Mouse (Mus musculus): ENCODE data around the gene Ebf1. TPM values are rescaled to one million over a fixed set of nuclear protein-coding genes. Genes with fewer than 3 reads are reported as not detected.

Gene Ebf1
- total RNA-seq, 2 experiments from 2014 or later = 10.0 to 13.8 TPM

GRCm38 (mm10) chr11:44617734-44618586 lies 843 bp downstream of the Ebf1 start:
- intact Hi-C loops (cut with DNase I) = loop anchor here (2.0 kb wide), 2 partner anchors 47 to 69 kb away; no protein-coding TSS in a partner anchor
- peak; percentile 23 for DNase-seq (ENCODE audit: low spot score)

DNA sequence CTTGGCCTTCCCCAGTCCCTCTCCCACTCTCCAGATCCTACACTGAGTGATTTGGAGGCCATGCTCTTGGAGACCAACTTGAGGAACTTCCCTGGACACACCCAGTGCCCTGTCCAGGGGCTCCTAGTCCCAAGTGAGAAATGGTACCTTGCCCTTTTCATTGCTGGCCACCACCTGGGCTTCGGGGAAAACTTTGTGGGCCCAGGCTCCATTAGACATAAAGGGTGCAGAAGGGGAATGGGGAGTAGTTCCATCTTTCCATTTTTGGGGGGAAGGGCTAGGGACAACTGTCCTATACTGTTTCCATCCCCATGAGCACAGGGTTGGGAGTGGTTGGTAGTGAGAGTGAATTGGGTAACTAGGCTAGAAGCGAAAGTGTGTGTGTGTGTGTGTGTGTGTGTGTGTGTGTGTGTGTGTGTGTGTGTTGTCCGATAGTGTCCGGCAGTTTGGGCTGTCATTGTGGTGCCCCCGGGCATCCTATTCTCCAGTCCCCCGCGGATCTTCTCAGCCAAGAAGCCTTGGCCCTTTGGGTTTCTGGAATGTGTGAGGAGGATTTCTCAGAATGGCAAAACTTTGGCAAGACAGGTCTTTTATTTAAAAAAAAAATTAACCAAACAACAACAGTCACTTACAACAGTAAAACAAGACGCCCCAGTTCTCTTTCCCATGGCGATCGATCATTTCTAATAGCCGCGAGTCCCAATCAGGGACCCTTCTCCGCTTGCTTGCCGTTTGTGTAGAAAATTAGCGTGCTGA lies 2.2 kb downstream of the Ebf1 start:
- intact Hi-C loops (cut with DNase I) = loop anchor here (2.0 kb wide), 2 partner anchors 45 to 67 kb away; no protein-coding TSS in a partner anchor

DNA sequence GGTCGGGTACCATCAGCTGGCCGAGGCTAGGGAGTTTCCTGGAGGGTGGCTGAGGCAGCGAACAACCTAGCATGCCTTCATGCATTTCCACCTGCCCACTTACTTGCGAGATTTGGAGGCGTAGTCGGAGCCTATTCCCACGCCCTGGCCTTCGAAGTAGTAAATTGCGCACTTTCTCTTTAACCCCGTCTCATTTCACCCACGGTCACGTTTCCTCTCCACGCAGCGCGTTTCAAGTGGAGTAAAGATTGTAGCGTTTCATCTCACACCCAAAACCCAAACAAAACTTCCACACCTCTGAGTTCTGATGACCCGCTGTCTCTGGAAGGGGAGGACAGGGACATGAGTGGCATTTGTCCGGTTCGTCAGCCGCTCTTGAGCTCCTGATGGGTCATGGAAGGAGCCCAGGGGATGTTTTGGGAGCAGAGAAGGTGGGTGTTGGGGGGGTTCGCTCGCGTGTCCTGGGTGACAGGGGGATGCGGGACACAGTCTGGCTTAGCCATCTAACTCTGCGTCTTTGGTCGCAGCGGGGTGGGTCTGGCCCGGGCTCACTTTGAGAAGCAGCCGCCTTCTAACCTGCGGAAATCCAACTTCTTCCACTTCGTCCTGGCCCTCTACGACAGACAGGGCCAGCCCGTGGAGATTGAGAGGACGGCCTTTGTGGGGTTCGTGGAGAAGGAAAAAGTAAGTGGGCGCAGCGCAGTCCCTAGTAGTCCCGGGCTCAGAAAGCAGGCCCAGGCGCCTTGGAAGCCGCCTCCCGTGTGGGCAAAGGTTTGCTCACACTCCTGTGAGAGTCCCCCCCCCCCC lies 3.0 kb downstream of the Ebf1 start:
- intact Hi-C loops (cut with DNase I) = loop anchor here (2.0 kb wide), 2 partner anchors 45 to 67 kb away; no protein-coding TSS in a partner anchor
- no peak for DNase-seq (ENCODE audit: low spot score)

More for the DNA sequence above, 2.2 kb downstream of the Ebf1 start:
- no peak for DNase-seq (ENCODE audit: low spot score)

- no peak for DNase-seq (ENCODE audit: low spot score)
- intact Hi-C loops (cut with DNase I) = loop anchor here (1.0 kb wide), 1 partner anchor 118 kb away; no protein-coding TSS in a partner anchor
These were observed 3.8 kb downstream of the Ebf1 start for GRCm38 (mm10) chr11:44620694-44621446.

DNA sequence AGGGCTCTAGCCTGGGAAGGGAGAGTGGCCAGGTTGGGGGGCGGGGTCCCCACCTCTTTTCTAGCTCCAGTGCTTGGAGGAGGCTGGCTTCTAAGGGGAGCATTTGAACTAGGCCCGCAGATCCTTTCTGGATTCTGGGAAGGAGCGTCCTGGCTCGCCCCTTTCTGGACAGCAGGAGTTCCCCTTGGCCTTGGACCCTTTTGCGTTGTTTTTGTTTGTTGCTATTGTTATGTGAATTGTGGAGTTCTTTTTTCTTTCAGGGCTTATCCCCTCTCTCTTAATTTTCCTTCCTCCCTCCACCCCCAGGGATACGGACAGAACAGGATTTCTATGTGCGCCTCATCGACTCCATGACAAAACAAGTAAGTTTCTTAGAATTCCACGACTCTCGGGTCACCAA lies 4.5 kb downstream of the Ebf1 start:
- DNase-seq (ENCODE audit: low spot score) = no peak
- intact Hi-C loops (cut with DNase I) = loop anchor here (1.0 kb wide), 1 partner anchor 118 kb away; no protein-coding TSS in a partner anchor

- intact Hi-C loops (cut with DNase I) = no loop called here
These were observed 5.1 kb downstream of the Ebf1 start for GRCm38 (mm10) chr11:44622023-44622731.

DNA sequence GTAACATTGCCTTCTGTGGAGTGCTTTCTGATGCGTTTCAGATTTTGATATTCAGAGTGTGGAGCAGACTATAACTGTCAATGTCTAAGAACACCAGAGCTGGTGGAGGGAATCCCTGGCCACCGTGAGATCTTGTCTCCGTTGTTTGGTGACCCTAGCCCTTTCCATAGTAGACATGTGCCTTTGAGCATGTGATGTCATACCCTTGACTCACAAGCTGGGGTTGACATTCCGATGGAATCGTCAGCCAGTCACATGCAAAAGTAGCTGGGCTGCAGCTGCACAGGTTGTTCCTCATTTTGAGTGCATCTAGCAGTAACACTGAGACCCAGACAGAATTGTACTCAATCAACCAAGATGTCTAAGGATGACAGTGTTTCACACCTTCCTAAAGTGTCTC lies 7.4 kb downstream of the Ebf1 start:
- no peak for DNase-seq (ENCODE audit: low spot score)
- intact Hi-C loops (cut with DNase I) = no loop called here

More at GRCm38 (mm10) chr11:44622023-44622731, 5.1 kb downstream of the Ebf1 start:
- DNase-seq (ENCODE audit: low spot score) = no peak

DNA sequence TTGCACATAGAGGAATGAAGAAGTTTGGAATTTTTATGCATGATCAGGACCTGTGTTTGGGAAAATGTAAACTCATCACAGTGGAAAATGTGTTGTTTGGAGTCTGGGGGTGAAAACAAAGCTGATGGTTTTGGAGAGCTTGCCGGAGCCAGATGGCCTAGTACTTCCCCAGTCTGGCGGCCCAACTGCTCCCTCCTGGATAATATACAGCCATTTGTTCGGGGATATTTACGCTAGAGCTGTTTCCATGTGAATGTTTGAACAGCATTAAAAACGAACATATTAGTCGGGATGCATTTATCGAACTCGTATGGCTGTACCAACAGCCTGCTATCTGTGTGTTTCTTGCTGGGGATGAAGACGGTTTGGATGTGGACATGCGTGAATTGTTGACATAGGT lies 8.9 kb downstream of the Ebf1 start:
- no peak for DNase-seq (ENCODE audit: low spot score)
- intact Hi-C loops (cut with DNase I) = no loop called here

- intact Hi-C loops (cut with DNase I) = no loop called here
- DNase-seq (ENCODE audit: low spot score) = no peak
These were observed 11.3 kb downstream of the Ebf1 start for GRCm38 (mm10) chr11:44628412-44628811.

GRCm38 (mm10) chr11:44632064-44632968 lies 15.2 kb downstream of the Ebf1 start:
- no peak for DNase-seq (ENCODE audit: low spot score)
- intact Hi-C loops (cut with DNase I) = no loop called here

DNA sequence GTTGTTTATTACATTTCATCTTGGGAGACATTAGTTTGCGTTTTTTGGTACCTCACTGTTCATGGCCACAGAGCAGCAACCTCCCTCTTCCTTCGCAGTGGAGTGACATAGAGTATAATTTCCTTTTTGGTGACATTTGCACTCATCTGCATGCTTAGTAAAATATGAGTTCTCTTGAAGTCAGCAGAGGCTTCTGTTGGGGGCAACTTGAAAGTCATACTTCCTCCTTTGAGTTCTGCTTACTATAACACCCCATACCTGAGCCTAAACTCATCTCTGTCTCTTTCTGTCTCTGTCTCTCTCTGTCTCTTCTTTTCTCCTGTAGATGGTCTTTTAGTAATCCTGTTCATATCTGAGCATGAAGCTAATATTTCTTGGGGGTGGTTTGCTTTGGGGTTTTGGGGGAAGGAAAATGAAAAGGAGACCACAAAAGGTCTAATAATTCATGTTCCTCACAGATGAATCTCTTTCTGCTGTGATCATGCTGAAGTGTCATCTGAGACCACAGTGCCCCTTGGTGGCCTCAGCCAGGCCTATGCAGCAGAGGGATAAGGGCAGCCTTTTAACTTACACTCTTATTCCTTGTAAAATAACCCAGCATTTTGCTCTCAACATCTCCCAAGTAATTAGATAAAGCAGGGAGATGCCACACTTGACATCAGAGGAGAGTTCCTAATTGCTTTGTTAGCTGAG lies 16.0 kb downstream of the Ebf1 start:
- intact Hi-C loops (cut with DNase I) = no loop called here
- no peak for DNase-seq (ENCODE audit: low spot score)

- intact Hi-C loops (cut with DNase I) = no loop called here
- no peak for DNase-seq (ENCODE audit: low spot score)
These were observed 17.6 kb downstream of the Ebf1 start for GRCm38 (mm10) chr11:44634552-44635193.

DNA sequence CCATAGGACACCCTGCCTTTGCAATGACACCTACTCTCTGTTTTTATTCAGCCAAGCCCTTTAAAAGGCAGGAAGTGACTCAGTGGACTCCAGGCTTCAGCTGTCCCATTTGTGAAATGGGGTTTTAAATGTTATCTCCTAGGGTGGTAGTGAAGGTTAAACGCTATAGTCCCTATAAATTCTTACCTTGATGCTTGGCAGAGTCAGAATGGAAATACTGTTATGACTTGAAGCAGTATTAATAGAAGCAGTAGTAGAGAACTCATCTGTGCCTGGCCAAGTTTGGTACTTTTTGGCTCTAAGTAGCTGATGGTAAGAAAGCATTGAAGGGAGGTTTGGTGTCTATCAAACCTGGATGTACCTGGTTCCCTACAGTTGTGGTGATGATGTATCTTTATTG lies 19.1 kb downstream of the Ebf1 start:
- intact Hi-C loops (cut with DNase I) = no loop called here
- no peak for DNase-seq (ENCODE audit: low spot score)

- intact Hi-C loops (cut with DNase I) = no loop called here
- no peak for DNase-seq (ENCODE audit: low spot score)
These were observed 21.2 kb downstream of the Ebf1 start for GRCm38 (mm10) chr11:44638193-44638754.

- DNase-seq (ENCODE audit: low spot score) = no peak
These were observed 24.4 kb downstream of the Ebf1 start for GRCm38 (mm10) chr11:44641496-44641895.

GRCm38 (mm10) chr11:44654340-44655019 lies 37.4 kb downstream of the Ebf1 start:
- no peak for DNase-seq (ENCODE audit: low spot score)
- intact Hi-C loops (cut with DNase I) = no loop called here

More at GRCm38 (mm10) chr11:44641496-44641895, 24.4 kb downstream of the Ebf1 start:
- intact Hi-C loops (cut with DNase I) = no loop called here
